ENCODE assay signal across 24 mouse cellular contexts in genomic region chr7:129091441-129091840, GRCm38 (mm10).
"Had no signal": no experiment of that assay in that cellular context is flagged by ENCODE, and none has a peak within 500 bp of the region (broad histone marks: within the 10 kb centered on the region; RNA-seq: fewer than 3 reads in every experiment).

No protein-coding gene starts in this region.

- H3K9me3 ChIP-seq: heart, embryonic 13.5 days; heart, embryonic 15.5 days; hindbrain, embryonic 15.5 days; intestine, embryonic 15.5 days; limb, embryonic 10.5 days; limb, embryonic 12.5 days had no signal

- DNase-seq: gastrocnemius, adult 2 months; gastrocnemius, postnatal 10 days; gastrocnemius, postnatal 25 days; heart, adult 2 months; heart, postnatal 4 days; kidney, adult 18-20 months; kidney, adult 8-10 months; kidney, postnatal 10 days; kidney, postnatal 25 days; kidney, postnatal 4 days; liver; liver, embryonic 13.5 days had no signal

- H3K4me2 ChIP-seq: heart, embryonic 11.5 days; heart, embryonic 13.5 days; heart, embryonic 15.5 days; hindbrain, embryonic 15.5 days; intestine, embryonic 15.5 days; limb, embryonic 12.5 days; liver, embryonic 11.5 days; liver, embryonic 13.5 days had no signal

- ATAC-seq: inflammation-experienced regulatory T-cells, adult 6 months; intestine, embryonic 15.5 days; intestine, postnatal 0 days had no signal

- H3K27me3 ChIP-seq: heart, embryonic 13.5 days; heart, embryonic 15.5 days; hindbrain, embryonic 15.5 days; intestine, embryonic 15.5 days; limb, embryonic 12.5 days; liver, embryonic 13.5 days had no signal

- H3K27ac ChIP-seq: gastrocnemius, adult 2 months; heart, adult 2 months; heart, embryonic 13.5 days; heart, embryonic 15.5 days; hindbrain, embryonic 15.5 days; intestine, embryonic 15.5 days; layer of hippocampus, adult 2 months; left cerebral cortex, adult 2 months; limb, embryonic 10.5 days; limb, embryonic 12.5 days; liver, embryonic 13.5 days had no signal

- H3K4me1 ChIP-seq: heart, embryonic 13.5 days; heart, embryonic 15.5 days; hindbrain, embryonic 15.5 days; intestine, embryonic 15.5 days; limb, embryonic 10.5 days; limb, embryonic 12.5 days; liver, embryonic 13.5 days had no signal

- H3K4me3 ChIP-seq: gastrocnemius, adult 2 months; heart, adult 2 months; heart, embryonic 13.5 days; heart, embryonic 15.5 days; hindbrain, embryonic 15.5 days; intestine, embryonic 15.5 days; layer of hippocampus, adult 2 months; left cerebral cortex, adult 2 months; limb, embryonic 10.5 days; limb, embryonic 12.5 days; liver, embryonic 13.5 days had no signal

- H3K36me3 ChIP-seq: heart, embryonic 13.5 days; heart, embryonic 15.5 days; hindbrain, embryonic 15.5 days; intestine, embryonic 15.5 days; limb, embryonic 10.5 days; limb, embryonic 12.5 days; liver, embryonic 13.5 days had no signal

- H3K9ac ChIP-seq: heart, embryonic 13.5 days; heart, embryonic 15.5 days; hindbrain, embryonic 15.5 days; intestine, embryonic 15.5 days; limb, embryonic 12.5 days; liver, embryonic 13.5 days had no signal
